Mouse (Mus musculus) R1 (cell line): Measurements from ENCODE around the gene Mia2.
"Not testable (repeated sequence)": the region's sequence is repeated elsewhere in the genome, so short reads cannot be mapped to it uniquely, and the experiment has no call there.

Experiments used
- DNase-seq: peaks from one replicate; pipeline ENCODE4 v3.0.0-alpha.2; 2018; ENCODE audit warnings: low read depth, low spot score

Gene Mia2

DNA sequence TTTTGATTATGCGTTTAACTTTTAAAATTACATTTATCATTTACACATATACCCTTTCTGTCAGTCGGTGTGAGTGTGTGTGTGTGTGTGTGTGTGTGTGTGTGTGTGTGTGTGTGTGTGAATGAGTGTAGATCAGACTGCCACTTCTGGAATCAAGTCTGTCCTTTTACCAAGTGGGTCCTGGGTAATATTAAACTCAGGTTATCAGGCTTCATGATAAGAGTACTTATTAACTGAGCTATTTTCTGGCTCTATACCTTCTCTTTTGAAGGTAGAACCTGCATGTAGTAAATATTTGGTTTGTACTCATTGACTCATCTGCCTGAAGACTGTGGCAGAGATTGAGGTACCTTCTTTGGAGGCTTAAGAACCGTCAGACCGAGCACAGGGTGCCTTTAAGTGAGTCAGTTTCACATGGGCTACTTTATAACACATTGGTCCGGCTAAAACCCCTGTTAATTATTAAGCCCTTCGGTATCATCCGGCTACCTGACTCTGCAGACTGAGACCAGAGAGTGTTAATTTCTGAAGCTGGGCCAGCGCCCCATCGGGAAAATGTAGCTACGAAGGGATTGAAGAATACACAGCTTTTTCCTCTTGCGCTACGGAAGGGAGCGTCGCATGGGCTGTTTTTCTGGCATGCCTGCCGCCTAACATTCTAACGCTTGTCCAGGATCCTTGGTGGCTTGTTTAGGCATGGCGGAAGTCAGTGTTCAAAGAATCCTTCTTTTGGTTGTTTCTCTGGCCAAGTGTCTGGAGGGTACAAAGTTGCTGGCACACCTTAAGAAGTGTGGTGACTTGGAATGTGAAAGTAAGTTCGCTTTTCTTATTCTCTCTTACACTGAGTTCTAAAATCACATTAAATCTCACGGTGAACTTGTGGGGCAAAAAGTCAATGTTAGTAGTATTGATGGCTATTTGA lies at the start of gene Mia2:
TSS of gene Mia2 (plus strand) at position 696 of the 922 bp plus-strand sequence.
- DNase-seq, result peak; percentile 16

DNA sequence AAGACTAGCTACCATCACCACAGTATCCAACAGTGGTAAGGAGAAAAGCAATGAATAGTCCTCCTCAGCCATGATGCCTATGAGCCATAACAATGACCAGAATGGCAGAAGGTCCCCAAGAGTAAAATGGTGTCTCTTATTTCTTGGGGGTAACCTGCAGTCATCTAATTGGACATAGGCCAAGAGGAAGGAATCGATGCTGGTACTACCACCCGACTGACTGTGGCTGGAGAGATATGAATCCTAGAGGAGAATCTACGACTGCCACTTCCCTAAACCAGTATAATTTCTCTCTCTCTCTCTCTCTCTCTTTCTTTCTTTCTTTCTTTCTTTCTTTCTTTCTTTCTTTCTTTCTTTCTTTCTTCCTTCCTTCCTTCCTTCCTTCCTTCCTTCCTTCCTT lies 43.1 kb upstream of the Mia2 start:
- DNase-seq, result no peak

DNA sequence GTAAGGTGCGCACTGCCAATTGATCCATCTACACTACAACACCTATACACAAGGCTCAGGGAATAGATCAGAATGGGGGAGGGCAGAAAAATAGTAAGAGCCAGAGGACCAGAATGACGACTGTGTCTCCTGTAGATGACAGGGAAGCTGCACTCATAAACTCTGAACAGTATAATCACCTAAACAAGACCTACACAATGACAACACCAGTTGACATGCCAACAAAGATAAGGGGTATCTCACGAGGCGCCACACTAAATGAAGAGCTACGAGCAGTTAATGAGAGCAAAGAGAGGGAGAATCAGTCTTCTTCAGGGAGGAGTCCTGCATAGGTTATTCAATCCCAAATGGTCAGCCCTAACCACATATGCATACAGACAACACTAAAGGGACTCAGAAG lies 42.4 kb upstream of the Mia2 start:
- DNase-seq, result no peak

DNA sequence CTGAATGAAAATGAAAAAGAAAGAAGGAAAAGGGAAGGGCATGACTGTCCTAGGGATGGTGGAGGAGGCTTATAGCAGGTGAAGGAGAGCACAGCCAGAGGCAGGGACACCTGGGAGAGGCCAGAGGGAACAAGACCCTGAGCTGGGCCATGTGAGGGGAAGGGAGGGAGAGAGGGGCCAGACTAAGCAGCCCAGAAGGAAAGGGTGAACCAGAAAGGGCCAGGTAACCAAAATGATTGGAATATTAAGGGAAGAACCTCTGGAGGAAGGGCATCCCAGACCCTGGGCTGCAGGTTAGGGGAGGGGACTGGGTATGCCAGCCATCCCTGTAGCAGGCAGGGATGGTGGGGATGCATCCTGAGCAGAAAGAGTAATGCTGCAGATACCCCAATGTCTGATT lies 41.6 kb upstream of the Mia2 start:
- no peak for DNase-seq

DNA sequence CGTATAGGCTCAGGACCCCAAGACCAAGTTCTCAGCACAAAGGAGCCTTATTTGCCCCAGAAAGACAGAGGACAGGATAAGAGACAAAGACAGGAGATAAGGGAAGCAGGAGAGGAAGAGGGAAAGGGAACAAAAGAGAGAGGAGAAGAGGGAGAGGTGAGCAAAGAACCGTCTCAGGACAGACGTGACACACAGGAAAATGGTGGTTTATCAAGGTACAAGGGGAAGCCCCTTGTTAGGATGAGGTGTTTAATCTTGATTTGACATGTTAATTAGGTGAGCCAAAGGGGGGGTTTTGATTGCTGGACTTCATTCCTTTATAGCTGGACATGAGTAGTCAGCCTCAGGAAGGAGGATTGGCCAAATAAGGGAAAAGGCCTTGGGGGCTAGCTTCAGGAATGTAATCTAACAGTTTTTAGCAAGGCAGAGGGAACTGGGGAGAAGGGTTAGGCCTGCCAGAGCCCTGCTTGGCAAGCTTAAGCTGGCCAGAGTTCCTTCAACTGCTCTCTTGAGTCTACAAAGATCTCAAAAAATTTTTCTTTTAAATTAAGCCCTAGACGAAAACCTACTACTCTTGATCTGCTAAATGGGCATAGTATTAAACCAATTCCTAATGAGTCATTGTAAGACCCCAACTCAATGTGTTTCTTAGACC lies 40.3 kb upstream of the Mia2 start:
- DNase-seq, result no peak

DNA sequence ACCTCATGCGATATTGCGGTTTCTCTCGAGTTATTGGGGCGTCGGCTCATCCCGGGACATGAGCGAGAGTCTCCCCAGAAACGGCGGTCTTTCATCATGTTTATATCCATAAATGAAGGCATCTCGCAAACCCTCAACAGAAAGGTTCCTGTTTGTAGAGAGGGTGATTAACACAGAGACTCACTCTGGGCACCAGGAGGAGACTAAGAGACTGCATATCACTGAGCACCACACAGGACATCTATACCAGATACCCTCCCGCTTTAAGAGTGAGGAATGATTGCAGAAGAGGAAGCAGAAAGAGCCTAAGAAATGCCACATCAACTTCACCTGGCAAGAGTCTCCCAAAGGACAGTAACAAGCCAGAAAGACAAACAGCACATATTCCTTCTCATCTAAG lies 39.4 kb upstream of the Mia2 start:
- DNase-seq, result no peak

DNA sequence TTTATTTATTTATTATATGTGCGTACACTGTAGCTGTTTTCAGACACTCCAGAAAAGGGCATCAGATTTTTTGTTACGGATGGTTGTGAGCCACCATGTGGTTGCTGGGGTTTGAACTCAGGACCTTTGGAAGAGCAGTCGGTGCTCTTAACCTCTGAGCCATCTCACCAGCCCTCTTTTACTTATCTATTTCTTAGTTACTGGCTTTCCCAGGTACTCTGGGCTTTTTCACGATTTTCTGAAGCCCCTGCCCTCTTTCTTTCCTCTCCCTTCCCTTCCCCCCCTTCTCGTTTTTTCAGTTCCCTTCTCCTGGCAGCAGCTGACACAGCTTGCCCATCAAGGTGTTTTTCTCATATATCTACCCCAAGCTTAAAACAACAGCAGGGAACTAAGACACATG lies 37.4 kb upstream of the Mia2 start:
- not testable (repeated sequence) for DNase-seq

DNA sequence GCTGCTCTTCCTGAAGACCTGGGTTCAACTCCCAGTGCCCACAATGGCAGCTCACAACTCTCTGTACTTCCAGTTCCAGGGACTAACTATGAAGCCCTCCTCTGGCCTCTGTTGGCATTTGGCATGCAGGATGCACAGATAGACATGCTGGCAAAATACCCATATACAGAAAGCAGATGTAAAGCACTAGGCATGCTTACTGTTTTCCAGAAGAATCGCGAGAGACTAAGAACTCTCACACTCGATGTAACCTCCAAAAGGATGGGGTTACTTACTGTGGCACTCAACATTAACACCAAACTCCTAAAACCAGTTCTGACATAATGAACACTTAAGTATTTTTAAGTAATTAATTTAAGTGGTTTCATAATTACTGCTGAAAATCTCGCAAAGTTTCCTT lies 35.3 kb upstream of the Mia2 start:
- DNase-seq, result no peak

DNA sequence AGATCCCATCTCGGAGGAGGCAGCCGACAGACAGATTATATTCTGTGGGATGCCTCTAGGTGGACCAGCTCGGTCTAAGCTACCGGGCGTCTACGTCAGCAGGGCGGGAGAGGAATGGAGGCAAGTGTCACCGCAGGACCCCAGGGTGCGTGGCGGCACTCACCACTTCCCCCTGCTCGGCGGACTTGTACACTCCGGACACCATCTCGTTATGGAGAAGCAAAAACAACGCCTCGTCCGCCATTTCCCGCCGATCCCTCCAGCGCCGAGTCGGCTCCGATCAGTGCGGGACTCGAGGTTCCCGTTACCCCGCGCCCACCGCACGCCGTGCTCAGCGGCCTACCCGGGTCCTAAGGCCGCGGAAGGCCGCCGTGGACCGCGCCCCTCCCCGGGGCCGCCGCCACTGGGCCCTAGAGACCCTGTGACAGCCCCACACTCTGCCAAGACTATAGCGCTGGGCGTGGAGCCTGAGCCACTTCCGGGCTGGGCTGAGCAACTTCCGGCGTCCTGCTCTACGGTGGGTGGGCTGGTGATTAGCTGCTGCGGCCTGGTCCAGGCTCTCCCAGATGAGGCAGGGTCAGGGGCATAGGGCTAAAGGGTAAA lies 34.5 kb upstream of the Mia2 start, which contains the start of gene Trappc6b:
TSS of gene Trappc6b (minus strand) at position 480 of the 603 bp plus-strand sequence.
- peak; percentile 89 for DNase-seq

DNA sequence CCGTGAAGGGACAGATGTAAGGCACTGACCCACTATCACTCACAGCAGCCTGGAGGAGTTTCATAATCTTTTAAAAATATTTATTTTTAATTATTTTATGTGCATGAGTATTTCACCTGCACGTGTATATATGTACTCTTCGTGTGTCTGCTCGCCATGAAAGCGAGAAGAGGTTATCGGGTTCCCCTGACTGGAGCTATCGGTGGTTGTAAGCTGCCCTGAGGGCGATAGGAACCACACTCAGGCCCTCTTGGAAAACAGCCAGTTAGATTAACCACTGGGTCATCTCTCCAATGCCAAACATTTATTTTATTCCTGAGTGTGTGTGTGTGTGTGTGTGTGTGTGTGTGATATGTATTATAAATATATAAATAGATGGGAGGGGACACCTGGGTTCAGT lies 30.8 kb upstream of the Mia2 start:
- no peak for DNase-seq

DNA sequence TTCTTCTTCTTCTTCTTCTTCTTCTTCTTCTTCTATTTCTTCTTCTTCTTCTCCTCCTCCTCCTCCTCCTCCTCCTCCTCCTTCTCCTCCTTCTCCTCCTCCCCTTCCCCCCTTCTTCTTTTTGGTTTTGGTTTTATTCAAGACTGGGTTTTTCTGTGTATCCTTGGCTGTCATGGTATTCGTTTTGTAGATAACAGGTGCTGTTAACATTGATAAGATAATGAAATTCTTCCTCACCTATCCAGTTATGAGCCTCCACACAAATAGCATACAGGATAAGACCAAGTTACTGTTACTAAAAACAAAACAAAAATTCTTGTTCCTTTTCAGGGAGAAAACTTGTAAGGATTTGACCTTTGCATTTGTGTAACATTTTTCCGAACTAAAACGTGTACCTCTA lies 29.8 kb upstream of the Mia2 start:
- no peak for DNase-seq

DNA sequence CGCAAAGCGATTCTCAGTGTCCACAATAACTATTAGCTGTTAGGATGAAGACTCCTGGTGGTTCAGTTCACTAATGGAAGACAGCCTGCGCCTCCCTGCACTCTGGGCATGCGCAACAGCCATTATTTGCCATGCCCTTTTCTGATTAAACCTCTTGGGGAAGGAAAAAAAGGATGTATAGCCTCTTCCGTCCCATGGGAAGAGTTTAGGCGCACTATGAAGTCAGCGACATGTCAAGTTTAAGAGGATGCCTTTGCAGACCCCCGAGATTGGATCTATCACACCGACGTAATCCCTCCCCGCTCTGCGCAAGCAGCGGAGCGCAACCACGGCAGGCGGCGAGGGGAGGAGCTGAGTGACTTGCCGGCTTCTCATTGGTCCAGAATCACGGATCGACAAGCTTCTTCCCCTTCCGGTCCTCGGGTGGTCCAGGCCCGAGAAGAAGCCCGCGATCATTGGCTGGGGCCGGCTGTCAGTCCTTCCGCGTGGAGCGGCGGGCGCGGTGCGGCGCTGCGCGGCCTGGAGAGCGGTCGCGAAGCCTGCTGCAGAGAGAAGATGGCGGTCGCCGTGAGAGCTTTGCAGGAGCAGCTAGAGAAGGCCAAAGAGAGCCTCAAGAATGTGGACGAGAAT lies 29.0 kb upstream of the Mia2 start, which contains the start of gene Pnn:
TSS of gene Pnn (plus strand) at position 437 of the 630 bp plus-strand sequence.
- DNase-seq, result peak; percentile 98

DNA sequence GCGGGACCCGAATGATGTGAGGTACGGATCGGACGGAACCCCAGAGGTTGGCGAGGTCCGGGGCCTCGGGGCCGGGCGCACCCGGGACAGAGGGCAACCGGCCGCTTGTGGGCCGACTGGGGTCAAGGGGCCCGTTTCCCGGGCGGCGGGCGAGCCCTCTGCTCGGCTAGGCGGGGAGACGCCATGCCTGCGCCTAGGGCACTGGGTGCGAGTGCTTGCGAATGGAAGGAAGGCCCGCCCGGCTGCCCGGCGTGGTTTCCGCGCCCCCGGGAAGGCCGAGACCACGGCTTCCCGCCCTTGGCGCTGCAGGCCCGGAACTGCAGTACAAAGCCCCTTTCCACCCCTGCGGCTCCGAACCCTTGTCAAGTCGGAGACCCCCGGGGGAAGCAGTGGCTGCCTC lies 28.5 kb upstream of the Mia2 start:
- peak; percentile 36 for DNase-seq

DNA sequence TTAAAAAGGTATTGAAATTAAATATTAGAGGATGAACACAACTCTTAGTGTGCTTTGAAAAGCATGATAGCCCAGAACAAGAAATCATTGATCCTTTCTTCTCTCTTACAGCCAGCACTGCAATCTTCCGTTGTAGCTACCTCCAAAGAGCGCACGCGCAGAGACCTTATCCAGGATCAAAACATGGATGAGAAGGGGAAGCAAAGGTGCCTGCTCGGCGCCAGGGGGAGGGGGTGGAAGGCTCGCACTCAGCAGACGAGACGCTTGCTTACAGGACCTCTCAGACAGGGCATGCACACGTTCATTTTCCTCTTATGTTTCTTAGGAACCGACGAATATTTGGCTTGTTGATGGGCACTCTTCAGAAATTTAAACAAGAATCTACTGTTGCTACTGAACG lies 26.8 kb upstream of the Mia2 start:
- peak; percentile 71 for DNase-seq

DNA sequence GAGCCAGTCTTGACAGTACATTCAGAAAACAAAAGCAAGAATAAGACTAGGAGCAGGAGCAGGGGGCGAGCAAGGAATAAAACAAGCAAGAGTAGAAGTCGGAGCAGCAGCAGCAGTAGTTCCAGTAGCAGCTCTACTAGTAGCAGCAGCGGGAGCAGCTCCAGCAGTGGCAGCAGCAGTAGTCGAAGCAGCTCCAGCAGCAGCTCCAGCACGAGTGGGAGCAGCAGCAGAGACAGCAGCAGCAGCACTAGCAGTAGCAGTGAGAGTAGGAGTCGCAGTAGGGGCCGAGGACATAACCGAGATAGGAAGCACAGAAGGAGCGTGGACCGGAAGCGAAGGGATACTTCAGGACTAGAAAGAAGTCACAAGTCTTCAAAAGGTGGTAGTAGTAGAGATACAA lies 23.3 kb upstream of the Mia2 start:
- no peak for DNase-seq

DNA sequence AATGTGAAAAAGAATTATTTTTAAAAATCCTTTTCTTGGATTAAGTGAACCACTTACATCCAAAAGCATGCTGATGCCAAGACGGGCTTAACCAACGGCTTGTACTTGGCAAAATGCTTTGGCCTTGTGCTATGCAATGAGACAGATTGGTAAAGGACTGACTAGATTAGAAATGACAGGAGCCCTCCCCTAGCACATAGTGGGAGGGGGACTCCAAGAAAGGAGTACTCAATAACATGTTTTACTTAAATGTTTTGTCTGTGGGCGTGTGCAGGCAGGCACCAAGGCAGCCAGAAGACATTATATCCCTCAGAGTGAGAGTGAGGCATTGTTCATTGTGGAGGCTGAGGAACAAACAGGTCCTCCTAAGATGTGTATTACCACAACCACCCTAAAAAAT lies 21.5 kb upstream of the Mia2 start:
- DNase-seq, result no peak

DNA sequence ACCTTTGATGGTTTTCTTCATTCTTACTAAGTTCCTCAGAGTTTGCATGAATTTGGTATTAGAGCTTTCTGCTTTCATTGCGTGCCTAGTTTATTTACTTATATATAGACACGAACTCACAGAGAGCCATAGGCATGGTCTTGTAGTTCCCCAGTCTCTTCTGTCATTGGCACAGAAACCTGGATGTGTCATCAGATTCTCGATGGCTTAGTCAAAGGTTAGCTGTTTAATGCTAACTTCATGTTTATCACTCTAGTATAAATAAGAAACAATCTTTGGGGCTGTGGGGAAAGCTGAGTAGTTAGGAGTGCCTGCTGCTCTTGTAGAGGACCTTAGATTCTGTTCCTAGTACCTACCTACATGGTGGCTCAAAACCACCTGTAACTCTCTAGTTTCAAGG lies 18.6 kb upstream of the Mia2 start:
- DNase-seq, result no peak

DNA sequence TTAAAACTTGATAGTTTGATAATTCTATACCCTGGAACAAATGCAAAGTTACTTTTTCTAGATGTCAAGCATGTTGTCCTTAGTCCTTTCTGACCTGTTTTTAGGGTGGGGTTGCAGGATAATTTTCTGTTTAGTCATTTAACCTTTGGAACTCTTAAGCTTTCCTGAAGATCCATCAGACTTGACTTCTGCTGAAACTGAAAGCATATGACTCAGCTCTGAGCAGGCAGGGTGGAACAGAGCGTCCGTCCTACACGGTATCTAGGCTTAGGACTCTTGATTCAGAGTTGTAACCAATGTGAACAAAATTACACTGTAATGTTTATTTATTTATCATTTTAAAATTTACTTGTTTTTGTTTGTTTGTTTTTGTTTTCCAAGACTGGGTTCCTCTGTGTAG lies 17.7 kb upstream of the Mia2 start:
- no peak for DNase-seq

DNA sequence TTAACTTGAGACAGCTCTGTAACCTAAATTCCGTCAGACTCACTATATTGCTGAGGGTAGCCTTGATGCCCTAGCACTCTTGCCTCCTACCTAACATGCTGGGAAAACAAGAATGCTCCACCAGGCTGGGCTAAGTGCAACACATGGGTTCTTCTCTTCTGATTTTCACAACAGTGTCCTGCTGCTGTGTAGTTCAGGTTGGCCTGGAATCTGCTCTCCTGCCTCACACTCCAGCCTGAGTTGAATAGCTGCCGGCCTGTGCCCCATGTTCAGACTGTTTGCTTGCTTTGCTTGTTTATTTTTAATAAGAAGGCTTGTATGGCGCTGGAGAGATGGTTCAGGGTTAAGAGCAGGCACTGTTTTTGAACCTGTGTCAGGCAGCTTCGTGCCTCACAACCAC lies 15.1 kb upstream of the Mia2 start:
- no peak for DNase-seq

DNA sequence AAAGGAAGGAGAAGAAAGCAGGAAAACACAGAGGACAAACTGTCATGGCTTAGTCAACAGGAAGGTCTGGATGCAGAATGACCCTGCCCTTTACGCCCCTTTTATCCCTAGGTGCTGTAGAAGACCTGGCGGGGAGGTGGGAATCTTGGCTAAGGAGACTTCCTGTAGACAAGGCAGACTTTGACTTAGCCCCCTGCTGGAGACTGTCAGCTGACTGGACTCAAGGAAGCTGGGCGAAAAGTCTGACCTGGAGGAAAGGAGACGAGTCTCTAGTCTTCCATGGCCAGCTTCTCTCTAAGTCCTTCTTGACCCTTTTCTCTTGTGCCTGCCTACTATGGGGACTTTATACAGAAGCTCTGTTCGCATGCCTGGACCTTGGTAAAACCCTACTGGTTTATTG lies 11.2 kb upstream of the Mia2 start:
- DNase-seq, result peak; percentile 49

DNA sequence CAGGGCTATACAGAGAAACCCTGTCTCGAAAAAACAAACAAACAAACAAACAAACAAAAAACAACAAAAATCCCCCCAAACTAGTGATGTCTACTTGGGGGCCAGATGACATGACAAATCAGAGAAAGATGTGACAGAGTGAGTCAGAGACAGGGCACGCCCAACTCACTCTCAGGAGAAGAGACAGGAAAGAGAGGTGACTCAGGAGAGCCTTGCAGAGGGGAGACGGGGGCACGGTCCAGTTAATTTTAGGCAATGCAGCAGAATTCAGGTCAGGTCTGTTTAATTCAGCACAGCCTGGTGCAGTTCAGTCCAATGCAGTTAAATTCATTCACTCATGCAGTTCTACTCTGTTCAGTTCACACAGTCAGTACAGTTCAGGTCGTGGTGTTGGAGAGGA lies 9.4 kb upstream of the Mia2 start:
- DNase-seq, result no peak

DNA sequence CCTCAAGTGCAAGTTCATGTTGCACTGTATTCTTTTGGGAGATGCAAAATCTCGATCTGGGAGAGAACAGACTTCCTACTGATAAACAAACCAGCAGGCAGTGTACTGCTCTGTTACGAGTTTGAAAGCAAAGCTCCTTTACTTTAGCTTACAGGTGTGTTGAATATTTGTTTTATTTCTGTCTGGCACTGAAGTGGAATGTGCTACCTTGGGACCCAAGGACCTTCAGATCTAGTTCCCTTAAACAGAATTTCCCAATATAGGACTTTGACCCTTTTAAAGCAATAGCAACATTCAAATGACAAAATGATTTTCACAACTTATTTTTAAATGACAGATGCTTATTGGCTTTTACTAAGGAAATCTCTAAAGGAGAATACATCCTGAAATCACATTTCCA lies 2.1 kb upstream of the Mia2 start:
- DNase-seq, result no peak
